Mouse (Mus musculus) kidney, adult 2 months (tissue): Measurements from ENCODE around the gene Arhgap32. TPM values are rescaled to one million over a fixed set of nuclear protein-coding genes. Genes with fewer than 3 reads are reported as not detected.
A peak's percentile ranks its signal among the peaks of the same experiment; 100 is the strongest.
"Not testable (repeated sequence)": the region's sequence is repeated elsewhere in the genome, so short reads cannot be mapped to it uniquely, and the experiment has no call there.

Source experiments
- DNase-seq: peaks from one replicate; pipeline ENCODE4 v3.0.0; 2021
- H3K27ac ChIP-seq: fragments of 200-500 bp; 2 replicates; pipeline ENCODE4 v1.5.1; 2012; ENCODE audit warnings: low read depth, low read length, control low read depth, inconsistent platforms; ENCODE audit not compliant: insufficient read depth
- H3K27me3 ChIP-seq: fragments of 200-500 bp; replicated peaks from 2 replicates; pipeline ENCODE4 v1.6.1; 2012; ENCODE audit warnings: mild to moderate bottlenecking, moderate library complexity, low read length, inconsistent platforms; ENCODE audit not compliant: control insufficient read depth, insufficient read depth
- H3K36me3 ChIP-seq: fragments of 200-500 bp; 2 replicates; pipeline ENCODE4 v1.6.1; 2012; ENCODE audit warnings: mild to moderate bottlenecking, moderate library complexity, low read length, inconsistent platforms; ENCODE audit not compliant: control insufficient read depth, insufficient read depth
- H3K4me1 ChIP-seq: fragments of 200-500 bp; 2 replicates; pipeline ENCODE4 v1.6.1; 2011; ENCODE audit warnings: low read length; ENCODE audit not compliant: control insufficient read depth, insufficient read depth
- H3K4me3 ChIP-seq: fragments of 200-500 bp; 2 replicates; pipeline ENCODE4 v1.5.1; 2011; ENCODE audit warnings: mild to moderate bottlenecking, low read depth, low read length, control low read depth; ENCODE audit not compliant: insufficient read depth
- CTCF ChIP-seq: fragments of 200-500 bp; conservative IDR thresholded peaks from 2 replicates; pipeline ENCODE4 v1.5.1; 2011; ENCODE audit warnings: low read depth, mild to moderate bottlenecking, control low read depth, low read length, moderate library complexity, mixed read lengths; ENCODE audit not compliant: insufficient read depth, insufficient read length
- POLR2A ChIP-seq: fragments of 200-500 bp; IDR thresholded peaks from one replicate; pipeline ENCODE4 v1.6.1; 2011; ENCODE audit warnings: low read depth, low read length, control low read depth
- WGBS: fragments of 180-500 bp; shearing (Covaris S2); methylation state at CpG from one replicate; pipeline ENCODE4 v1.1.7; 2018; 5-methylcytosine and 5-hydroxymethylcytosine counted together
- polyA plus RNA-seq: library from polyadenylated mRNA; depleted of rRNA; stranded (reverse); fragments of >200 nt; gene quantifications from 2 replicates; pipeline ENCODE4 v1.2.3, GENCODE M21; 2012

The Arhgap32 gene
- polyA plus RNA-seq, 1 experiment = 9.5 TPM

DNA sequence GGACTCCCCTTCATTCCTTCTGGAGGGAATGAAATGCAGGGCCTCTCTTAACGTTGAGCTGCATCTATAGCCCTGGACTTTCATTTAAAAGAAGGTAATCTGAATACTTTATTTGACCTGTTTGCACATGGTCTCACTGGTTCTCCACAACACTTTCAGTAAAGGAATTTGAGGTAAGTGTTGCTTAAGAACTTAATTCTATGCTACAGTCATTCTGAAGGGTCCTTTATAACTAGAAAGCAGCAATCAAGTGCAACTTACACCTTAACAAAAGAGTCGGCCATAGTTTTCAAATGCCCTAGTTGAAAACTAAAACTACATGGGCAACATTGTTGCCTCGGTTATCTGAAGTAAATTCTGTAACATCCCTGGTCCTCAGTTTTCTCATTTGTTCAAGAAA is 43.8 kb downstream of the Arhgap32 start:
- no peak overlapping the region for H3K4me3 ChIP-seq
- DNase-seq = no peak
- H3K36me3 ChIP-seq = no peaks in the 10 kb centered on the region
- H3K27me3 ChIP-seq = no peaks in the 10 kb centered on the region
- H3K27ac ChIP-seq = no peak overlapping the region
- WGBS = 79% methylated on average over 3 of the region's 3 CpGs
- peaks cover 4% of the 10 kb centered on the region; the same call in 1 of the 2 replicates for H3K4me1 ChIP-seq
- TF ChIP-seq CTCF (no peak), POLR2A (no peak)

DNA sequence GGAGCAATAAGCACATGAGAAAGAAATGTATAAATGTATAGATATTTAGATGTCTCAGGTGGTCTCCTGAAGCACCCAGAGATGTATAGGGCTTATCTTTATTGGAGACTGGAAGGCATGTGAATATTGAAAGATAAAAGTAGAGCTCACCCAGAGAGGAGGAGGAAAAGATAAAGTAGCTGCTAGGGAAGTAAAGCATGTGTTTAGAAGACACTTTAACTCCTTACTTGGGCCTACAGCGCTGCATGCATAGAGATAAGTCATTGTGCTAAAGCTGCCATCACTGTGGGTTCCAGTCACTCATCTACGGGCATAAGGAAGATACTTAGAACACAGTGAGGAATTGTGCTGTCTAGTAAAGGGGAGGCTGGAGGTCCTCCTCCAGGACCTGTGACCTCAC is 46.9 kb downstream of the Arhgap32 start:
- Histone ChIP-seq H3K27me3 (no peaks in the 10 kb centered on the region), H3K36me3 (no peaks in the 10 kb centered on the region), H3K4me3 (no peak overlapping the region), H3K27ac (no peak overlapping the region), H3K4me1 (no peaks in the 10 kb centered on the region; the same call in 1 of the 2 replicates)
- WGBS = 91% methylated on average over 2 of the region's 2 CpGs
- DNase-seq = no peak
- no peak for TF ChIP-seq CTCF
- no peak for TF ChIP-seq POLR2A

DNA sequence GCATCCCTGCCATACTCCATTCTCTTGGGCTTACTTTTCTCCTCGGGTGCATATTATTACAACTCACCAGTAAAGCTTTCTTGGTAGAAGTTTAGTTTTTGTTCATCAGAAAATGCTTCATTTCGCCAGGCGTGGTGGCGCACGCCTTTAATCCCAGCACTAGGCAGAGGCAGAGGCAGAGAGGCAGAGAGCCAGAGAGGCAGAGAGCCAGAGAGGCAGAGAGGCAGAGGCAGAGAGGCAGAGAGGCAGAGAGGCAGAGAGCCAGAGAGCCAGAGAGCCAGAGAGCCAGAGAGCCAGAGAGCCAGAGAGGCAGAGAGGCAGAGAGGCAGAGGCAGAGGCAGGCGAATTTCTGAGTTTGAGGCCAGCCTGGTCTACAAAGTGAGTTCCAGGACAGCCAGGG is 47.9 kb downstream of the Arhgap32 start:
- not testable (repeated sequence) for H3K4me1 ChIP-seq, H3K27me3 ChIP-seq, H3K36me3 ChIP-seq, H3K4me3 ChIP-seq
- 61% methylated on average over 6 of the region's 6 CpGs for WGBS
- peak; percentile 66 for DNase-seq
- peak overlapping the region; percentile 16; the same call in 1 of the 2 replicates for H3K27ac ChIP-seq

DNA sequence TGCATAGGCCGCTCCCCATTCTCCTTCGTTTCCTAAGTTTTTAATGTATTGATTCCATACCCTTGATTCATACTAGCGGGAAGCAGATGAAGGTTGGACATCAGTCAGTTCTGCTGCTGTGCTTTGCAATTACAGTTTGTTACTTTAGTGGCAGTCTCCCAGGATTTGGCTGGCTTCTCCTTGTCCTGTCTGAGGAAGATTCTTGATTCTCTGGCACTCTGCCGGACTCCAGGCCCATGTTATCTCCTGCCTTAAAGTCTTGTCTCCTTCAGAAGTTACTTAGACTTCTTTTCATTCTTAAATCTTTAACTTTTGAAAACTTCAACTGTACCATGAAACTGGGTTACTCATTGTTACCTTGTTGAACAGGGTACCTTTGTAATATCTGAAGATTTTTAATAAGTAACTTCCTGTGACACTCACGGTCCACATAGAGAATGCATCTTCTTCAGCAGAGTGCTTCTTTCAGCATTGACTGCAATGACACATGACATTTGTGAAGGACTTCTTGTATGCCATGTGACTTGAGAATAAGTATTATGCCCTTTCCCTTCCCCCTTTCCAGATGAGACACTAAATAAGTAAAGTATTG is 52.7 kb downstream of the Arhgap32 start:
- TF ChIP-seq POLR2A (no peak), CTCF (no peak)
- H3K4me3 ChIP-seq = no peak overlapping the region
- H3K4me1 ChIP-seq = peaks cover 8% of the 10 kb centered on the region
- H3K27ac ChIP-seq = peak overlapping the region; percentile 86
- DNase-seq = peak; percentile 89
- 58% methylated on average over 5 of the region's 5 CpGs for WGBS
- H3K36me3 ChIP-seq = no peaks in the 10 kb centered on the region
- no peaks in the 10 kb centered on the region for H3K27me3 ChIP-seq

DNA sequence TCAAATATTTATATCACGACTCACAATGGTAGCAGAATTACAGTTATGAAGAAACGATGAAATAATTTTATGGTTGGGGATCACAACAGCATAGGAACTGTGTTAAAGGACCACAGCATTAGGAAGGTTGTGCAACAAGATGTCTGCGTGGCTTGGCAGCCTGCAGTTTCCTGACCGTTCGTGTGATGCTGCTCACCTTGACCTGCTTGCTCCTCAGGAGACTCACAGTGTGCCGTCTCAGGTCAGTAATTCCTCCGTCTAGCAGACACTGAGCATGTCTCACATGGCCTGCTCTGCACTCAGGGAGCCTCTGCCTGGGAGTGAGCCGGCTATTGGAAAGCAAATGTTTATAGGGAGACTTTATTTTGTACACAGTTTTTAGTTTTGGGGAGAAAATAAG is 54.8 kb downstream of the Arhgap32 start:
- H3K4me1 ChIP-seq = peaks cover 8% of the 10 kb centered on the region
- no peaks in the 10 kb centered on the region for H3K27me3 ChIP-seq
- TF ChIP-seq POLR2A = no peak
- DNase-seq = peak; percentile 84
- no peaks in the 10 kb centered on the region for H3K36me3 ChIP-seq
- H3K4me3 ChIP-seq = no peak overlapping the region
- WGBS = 51% methylated on average over 8 of the region's 8 CpGs
- 0 out of 2 replicates have a peak overlapping the region, but pooled peaks have one; percentile 17 for H3K27ac ChIP-seq

DNA sequence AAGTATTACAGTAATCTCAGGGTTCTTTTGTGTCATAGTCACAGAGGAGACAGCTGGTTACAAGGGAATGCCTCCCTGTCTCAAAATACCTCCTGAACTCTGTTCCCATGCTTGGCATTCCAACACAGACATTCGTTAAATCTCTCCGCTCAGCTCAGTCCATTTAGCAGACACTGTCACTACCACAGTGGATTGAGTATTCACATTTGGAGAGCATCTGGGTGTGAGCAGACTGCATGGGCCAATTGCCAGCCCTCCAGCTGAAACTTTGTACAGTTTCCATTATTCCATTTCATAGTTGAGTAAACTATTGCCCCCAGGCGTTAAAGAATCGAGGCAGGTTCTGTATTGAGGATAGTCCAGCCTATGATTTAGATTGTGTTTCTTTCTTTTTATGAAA is 60.7 kb downstream of the Arhgap32 start:
- H3K4me1 ChIP-seq = no peaks in the 10 kb centered on the region; the same call in 1 of the 2 replicates
- no peak overlapping the region for H3K27ac ChIP-seq
- no peaks in the 10 kb centered on the region for H3K27me3 ChIP-seq
- no peak for TF ChIP-seq POLR2A
- TF ChIP-seq CTCF = no peak
- DNase-seq = peak; percentile 39
- no peaks in the 10 kb centered on the region for H3K36me3 ChIP-seq
- H3K4me3 ChIP-seq = no peak overlapping the region
- WGBS = 38% methylated on average over 4 of the region's 4 CpGs

DNA sequence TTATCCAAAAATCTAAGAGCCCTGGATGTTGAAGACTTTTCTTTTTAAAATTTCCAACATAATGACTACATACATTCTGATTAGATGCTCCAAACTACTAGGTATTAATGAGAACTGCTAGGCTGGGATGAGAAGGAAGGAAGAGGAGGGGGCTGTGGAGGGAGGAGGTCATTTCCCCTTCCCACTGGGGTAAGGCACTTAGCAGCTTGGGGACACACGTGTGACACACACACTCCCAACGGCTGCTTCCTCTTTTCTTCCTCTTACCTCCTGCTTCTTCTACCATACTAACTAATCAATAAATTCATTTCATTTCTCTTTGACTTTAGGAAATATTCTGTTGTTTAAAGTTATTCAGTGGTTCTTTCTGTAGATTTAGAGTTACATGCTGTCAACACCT is 65.2 kb downstream of the Arhgap32 start:
- no peak overlapping the region for H3K4me3 ChIP-seq
- 51% methylated on average over 2 of the region's 2 CpGs for WGBS
- TF ChIP-seq POLR2A = no peak
- no peak for TF ChIP-seq CTCF
- no peaks in the 10 kb centered on the region for H3K27me3 ChIP-seq
- H3K4me1 ChIP-seq = no peaks in the 10 kb centered on the region; the same call in 1 of the 2 replicates
- no peak overlapping the region for H3K27ac ChIP-seq
- peaks cover 4% of the 10 kb centered on the region; the same call in 1 of the 2 replicates for H3K36me3 ChIP-seq
- DNase-seq = no peak
